Mouse (Mus musculus): ENCODE results near the gene Gla. TPM values are rescaled to one million over a fixed set of nuclear protein-coding genes. Genes with fewer than 3 reads are reported as not detected.
"Not testable (repeated sequence)": the region's sequence is repeated elsewhere in the genome, so short reads cannot be mapped to it uniquely, and the experiment has no call there.

Gla gene
- polyA plus RNA-seq, 1 experiment from 2014 or later, result 4.4 TPM

GRCm38 (mm10) chrX:134547330-134547729 lies 53.6 kb downstream of the Gla start:
- H3K36me3 ChIP-seq (replicated peaks), result no peaks in the 10 kb centered on the region
- H3K4me2 ChIP-seq, result no peak overlapping the region
- no peak for ATAC-seq (ENCODE audit: low FRiP score)
- no peak overlapping the region for H3K27ac ChIP-seq
- no peaks in the 10 kb centered on the region for H3K4me1 ChIP-seq
- H3K9me3 ChIP-seq, result no peaks in the 10 kb centered on the region
- WGBS, result 89% methylated on average over 4 of the region's 4 CpGs
- no peaks in the 10 kb centered on the region for H3K27me3 ChIP-seq
- no peak overlapping the region for H3K4me3 ChIP-seq (replicated peaks)
- no peak overlapping the region for H3K9ac ChIP-seq

GRCm38 (mm10) chrX:134541955-134542308 lies 59.0 kb downstream of the Gla start:
- H3K4me1 ChIP-seq, result no peaks in the 10 kb centered on the region
- ATAC-seq (ENCODE audit: low FRiP score), result peak; percentile 34; the same call in 1 of the 2 replicates
- H3K36me3 ChIP-seq (replicated peaks), result no peaks in the 10 kb centered on the region
- H3K27me3 ChIP-seq, result no peaks in the 10 kb centered on the region
- peak overlapping the region; percentile 54 for H3K4me3 ChIP-seq (replicated peaks)
- WGBS, result 24% methylated on average over 6 of the region's 6 CpGs
- H3K27ac ChIP-seq, result peak overlapping the region; percentile 81; the same call in 1 of the 2 replicates
- no peaks in the 10 kb centered on the region for H3K9me3 ChIP-seq
- peak overlapping the region; percentile 56 for H3K9ac ChIP-seq
- peak overlapping the region; percentile 44 for H3K4me2 ChIP-seq

- WGBS, result 29% methylated on average over 41 of the region's 61 CpGs
- 0 out of 2 replicates have a peak, but pooled peaks cover 3% of the 10 kb centered on the region for H3K36me3 ChIP-seq (replicated peaks)
- no peaks in the 10 kb centered on the region for H3K9me3 ChIP-seq
- peak within 1 kb of the TSS; percentile 54 for H3K4me3 ChIP-seq (replicated peaks)
- H3K27me3 ChIP-seq, result no peaks in the 10 kb centered on the region
- H3K9ac ChIP-seq, result peak within 1 kb of the TSS; percentile 56
- peak within 1 kb of the TSS; percentile 81 for H3K27ac ChIP-seq
- H3K4me2 ChIP-seq, result peak within 1 kb of the TSS; percentile 59
- ATAC-seq (ENCODE audit: low FRiP score), result peak; percentile 91
- no peaks in the 10 kb centered on the region for H3K4me1 ChIP-seq
These were observed 59.6 kb downstream of the Gla start, which contains the start of gene Timm8a1 for GRCm38 (mm10) chrX:134541145-134541954. Gene Timm8a1 (minus strand): TSS chrX:134541865.

GRCm38 (mm10) chrX:134540414-134541135 lies 60.4 kb downstream of the Gla start:
- Histone ChIP-seq H3K27ac (0 out of 2 replicates have a peak overlapping the region, but pooled peaks have one; percentile 31), H3K4me2 (peak overlapping the region; percentile 59), H3K4me1 (no peaks in the 10 kb centered on the region), H3K9ac (peak overlapping the region; percentile 53), H3K9me3 (no peaks in the 10 kb centered on the region), H3K27me3 (no peaks in the 10 kb centered on the region), H3K4me3 (replicated peaks) (peak overlapping the region; percentile 54), H3K36me3 (replicated peaks) (peaks cover 6% of the 10 kb centered on the region; the same call in 1 of the 2 replicates)
- peak; percentile 10; the same call in 1 of the 2 replicates for ATAC-seq (ENCODE audit: low FRiP score)
- 22% methylated on average over 11 of the region's 12 CpGs for WGBS

GRCm38 (mm10) chrX:134539795-134540194 lies 61.1 kb downstream of the Gla start:
- not testable (repeated sequence) for H3K36me3 ChIP-seq (replicated peaks); ATAC-seq (ENCODE audit: low FRiP score)
- 90% methylated on average over 10 of the region's 10 CpGs for WGBS

More at GRCm38 (mm10) chrX:134539795-134540194, 61.1 kb downstream of the Gla start:
- 0 out of 2 replicates have a peak overlapping the region, but pooled peaks have one; percentile 54 for H3K4me3 ChIP-seq (replicated peaks)
- not testable (repeated sequence) for H3K27ac ChIP-seq, H3K4me1 ChIP-seq, H3K9me3 ChIP-seq, H3K9ac ChIP-seq, H3K4me2 ChIP-seq, H3K27me3 ChIP-seq

Other genes starting within 250 kb of the Gla start
- gene Drp2, start 196.6 kb downstream of the Gla start, polyA plus RNA-seq (2016; fragmentation: Nextera tagmentation; extraction: Ambion mirVana), result 11.1 and 11.5 TPM in 2 replicates
- gene Taf7l, start 124.6 kb downstream of the Gla start, polyA plus RNA-seq (2016; fragmentation: Nextera tagmentation; extraction: Ambion mirVana), result not detected in 2 replicates
- 60.6 and 62.7 TPM in 2 replicates for gene Timm8a1, start 59.3 kb downstream of the Gla start, polyA plus RNA-seq (2016; fragmentation: Nextera tagmentation; extraction: Ambion mirVana)
- gene Btk, start 17.6 kb downstream of the Gla start, polyA plus RNA-seq (2016; fragmentation: Nextera tagmentation; extraction: Ambion mirVana), result 0.57 and 0.87 TPM in 2 replicates
- 298 and 303 TPM in 2 replicates for gene Rpl36a, start 15.5 kb downstream of the Gla start, polyA plus RNA-seq (2016; fragmentation: Nextera tagmentation; extraction: Ambion mirVana)
- 213 and 222 TPM in 2 replicates for gene Hnrnph2, start 54 bp upstream of the Gla start, polyA plus RNA-seq (2016; fragmentation: Nextera tagmentation; extraction: Ambion mirVana)
- 10.2 and 10.8 TPM in 2 replicates for gene Armcx4, start 85.4 kb upstream of the Gla start, polyA plus RNA-seq (2016; fragmentation: Nextera tagmentation; extraction: Ambion mirVana)
- gene Armcx1, start 116.8 kb upstream of the Gla start, polyA plus RNA-seq (2016; fragmentation: Nextera tagmentation; extraction: Ambion mirVana), result 61.8 and 64.7 TPM in 2 replicates
- 21.9 and 23.6 TPM in 2 replicates for gene Armcx6, start 150.3 kb upstream of the Gla start, polyA plus RNA-seq (2016; fragmentation: Nextera tagmentation; extraction: Ambion mirVana)
- gene Armcx3, start 155.5 kb upstream of the Gla start, polyA plus RNA-seq (2016; fragmentation: Nextera tagmentation; extraction: Ambion mirVana), result 72.7 and 72.9 TPM in 2 replicates
- gene Armcx2, start 208.1 kb upstream of the Gla start, polyA plus RNA-seq (2016; fragmentation: Nextera tagmentation; extraction: Ambion mirVana), result 72.8 and 77.5 TPM in 2 replicates